In genomic region chr1:23255925-23256629, GRCm38 (mm10) we compare ENCODE assay signal across 8 mouse cellular contexts.
DNase-seq lines count a peak whose midpoint lies in the region; ATAC-seq and TF ChIP-seq lines count a peak whose summit lies in the region.

No protein-coding gene starts in this region.

- H3K27me3 ChIP-seq in hindbrain, embryonic 16.5 days (replicated peaks; ENCODE audit: control insufficient read depth, insufficient read depth, low read length) = no peaks in the 10 kb centered on the region

- intact Hi-C loops in gastrocnemius, adult 2 months (cut with DNase I) = loop anchor here (2.0 to 5.0 kb wide), 2 partner anchors 67 to 129 kb away; no protein-coding TSS in a partner anchor

- H3K4me2 ChIP-seq in hindbrain, embryonic 16.5 days (ENCODE audit: low read length) = peak overlapping the region; percentile 86

- peak; percentile 83 for TF ChIP-seq POLR2A in cortical plate, adult 2 months (IDR thresholded peaks at IDR 0.05; ENCODE audit: extremely low read depth, insufficient read depth, low read length)

- TF ChIP-seq CTCF in cortical plate, adult 2 months (IDR thresholded peaks at IDR 0.05; ENCODE audit: extremely low read depth, insufficient read depth, low read length) = no peak
- no peak for TF ChIP-seq CTCF in gastrocnemius, adult 2 months (IDR thresholded peaks at IDR 0.05)

- H3K9ac ChIP-seq in hindbrain, embryonic 16.5 days (ENCODE audit: low read depth, low read length) = peak overlapping the region; percentile 79

- WGBS in hindbrain, embryonic 16.5 days = 0% methylated on average over 36 of the region's 80 CpGs

- peak; percentile 99 for ATAC-seq in hindbrain, embryonic 16.5 days

- H3K4me3 ChIP-seq in cortical plate, adult 2 months (ENCODE audit: insufficient read depth, low read length) = peak overlapping the region; percentile 45
- H3K4me3 ChIP-seq in gastrocnemius, adult 2 months = peak overlapping the region; percentile 94
- peak overlapping the region; percentile 79 for H3K4me3 ChIP-seq in hindbrain, embryonic 16.5 days (ENCODE audit: low read length)

- H3K36me3 ChIP-seq in hindbrain, embryonic 16.5 days (ENCODE audit: control insufficient read depth, insufficient read depth, low read length) = no peaks in the 10 kb centered on the region

- DNase-seq in adipocyte (ENCODE audit: low spot score) = peak; percentile 97
- peak; percentile 99 for DNase-seq in gastrocnemius, adult 2 months
- peak; percentile 94 for DNase-seq in left cerebral cortex, adult 11 months (ENCODE audit: low spot score)
- DNase-seq in lung, postnatal 36 days = peak; percentile 98
- DNase-seq in retina, postnatal 1 day = peak; percentile 98
- DNase-seq in thymus, postnatal 4 days = peak; percentile 94

- peak overlapping the region; percentile 91 for H3K27ac ChIP-seq in cortical plate, adult 2 months (ENCODE audit: insufficient read depth, low read length)
- H3K27ac ChIP-seq in gastrocnemius, adult 2 months = peak overlapping the region; percentile 99
- H3K27ac ChIP-seq in hindbrain, embryonic 16.5 days (ENCODE audit: low read depth, low read length) = peak overlapping the region; percentile 92

- no peaks in the 10 kb centered on the region for H3K9me3 ChIP-seq in hindbrain, embryonic 16.5 days (ENCODE audit: control insufficient read depth, low read length)

- no peaks in the 10 kb centered on the region; the same call in none of the 2 replicates for H3K4me1 ChIP-seq in cortical plate, adult 2 months (ENCODE audit: control insufficient read depth, insufficient read depth, low read length)
- H3K4me1 ChIP-seq in hindbrain, embryonic 16.5 days (ENCODE audit: control insufficient read depth, insufficient read depth, low read depth, low read length) = peaks cover 14% of the 10 kb centered on the region

Comparison
In these comparisons a context has a peak if more than half of its experiments do, and no peak if none do; other contexts are left out.
1. Peak in every context shown above with its lines: DNase-seq, ATAC-seq, H3K4me3 ChIP-seq and H3K27ac ChIP-seq.